ENCODE assay signal across 30 mouse cellular contexts in genomic region chr14:46536002-46536762, GRCm38 (mm10).
DNase-seq lines count a peak whose midpoint lies in the region; ATAC-seq lines count a peak whose summit lies in the region.
"Had no signal": no experiment of that assay in that cellular context is flagged by ENCODE, and none has a peak within 500 bp of the region (broad histone marks: within the 10 kb centered on the region; RNA-seq: fewer than 3 reads in every experiment).

No protein-coding gene starts in this region.

- no peak overlapping the region for H3K9ac ChIP-seq in heart, embryonic 11.5 days (ENCODE audit: low read depth, low read length)
- H3K9ac ChIP-seq in liver, embryonic 13.5 days, result peak overlapping the region; percentile 56
- H3K9ac ChIP-seq: hindbrain, embryonic 15.5 days; kidney, embryonic 15.5 days; limb, embryonic 13.5 days; midbrain, embryonic 12.5 days; neural tube, embryonic 12.5 days had no signal

- no peaks in the 10 kb centered on the region for H3K4me1 ChIP-seq in heart, embryonic 11.5 days (ENCODE audit: control insufficient read depth, insufficient read depth, low read length)
- peaks cover 68% of the 10 kb centered on the region for H3K4me1 ChIP-seq in liver, embryonic 13.5 days (replicated peaks)
- H3K4me1 ChIP-seq: hindbrain, embryonic 10.5 days; hindbrain, embryonic 15.5 days; kidney, embryonic 15.5 days; limb, embryonic 13.5 days; midbrain, embryonic 12.5 days; neural tube, embryonic 12.5 days had no signal

- ATAC-seq in heart, embryonic 11.5 days (replicated peaks; ENCODE audit: insufficient number of reproducible peaks, low FRiP score, low TSS enrichment), result 0 out of 2 replicates have a peak, but pooled peaks have one; percentile 40
- peak; percentile 51; the same call in 1 of the 2 replicates for ATAC-seq in erythroblast, adult 5-6 weeks (replicated peaks; ENCODE audit: low FRiP score, poor library complexity, severe bottlenecking)
- ATAC-seq in liver, embryonic 13.5 days (ENCODE audit: low read depth), result peak; percentile 77
- ATAC-seq in megakaryocyte progenitor cell, adult 5-6 weeks (replicated peaks; ENCODE audit: poor library complexity), result peak; percentile 52
- ATAC-seq: forebrain, embryonic 14.5 days; inflammation-experienced regulatory T-cells, adult 6 months had no signal

- H3K27me3 ChIP-seq in heart, embryonic 11.5 days (ENCODE audit: control insufficient read depth, insufficient read depth, low read length), result no peaks in the 10 kb centered on the region
- no peaks in the 10 kb centered on the region for H3K27me3 ChIP-seq in liver, embryonic 13.5 days
- H3K27me3 ChIP-seq: hindbrain, embryonic 15.5 days; kidney, embryonic 15.5 days; limb, embryonic 13.5 days; midbrain, embryonic 12.5 days; neural tube, embryonic 12.5 days had no signal

- H3K4me2 ChIP-seq in heart, embryonic 11.5 days, result no peak overlapping the region
- H3K4me2 ChIP-seq in liver, embryonic 13.5 days, result peak overlapping the region; percentile 58
- H3K4me2 ChIP-seq: hindbrain, embryonic 15.5 days; kidney, embryonic 15.5 days; limb, embryonic 13.5 days; midbrain, embryonic 12.5 days; neural tube, embryonic 12.5 days had no signal

- no peak overlapping the region for H3K4me3 ChIP-seq in heart, embryonic 11.5 days (ENCODE audit: low read depth, low read length)
- H3K4me3 ChIP-seq in liver, embryonic 13.5 days (replicated peaks), result peak overlapping the region; percentile 21
- H3K4me3 ChIP-seq: heart, adult 2 months; hindbrain, embryonic 10.5 days; hindbrain, embryonic 15.5 days; kidney, embryonic 15.5 days; left cerebral cortex, adult 2 months; limb, embryonic 13.5 days; midbrain, embryonic 12.5 days; myocyte; neural tube, embryonic 12.5 days had no signal

- peaks cover 4% of the 10 kb centered on the region for H3K9me3 ChIP-seq in heart, embryonic 11.5 days (replicated peaks; ENCODE audit: control insufficient read depth, low read length)
- H3K9me3 ChIP-seq in liver, embryonic 13.5 days (replicated peaks), result peaks cover 8% of the 10 kb centered on the region; the same call in 1 of the 2 replicates
- H3K9me3 ChIP-seq: hindbrain, embryonic 10.5 days; hindbrain, embryonic 15.5 days; kidney, embryonic 15.5 days; midbrain, embryonic 12.5 days; neural tube, embryonic 12.5 days had no signal

- H3K36me3 ChIP-seq in heart, embryonic 11.5 days (ENCODE audit: control insufficient read depth, insufficient read depth, low read length), result no peaks in the 10 kb centered on the region
- H3K36me3 ChIP-seq in liver, embryonic 13.5 days, result peaks cover 6% of the 10 kb centered on the region; the same call in 1 of the 2 replicates
- H3K36me3 ChIP-seq: hindbrain, embryonic 10.5 days; hindbrain, embryonic 15.5 days; kidney, embryonic 15.5 days; limb, embryonic 13.5 days; midbrain, embryonic 12.5 days; neural tube, embryonic 12.5 days had no signal

- DNase-seq in heart, adult 8-10 months (ENCODE audit: low spot score), result no peak
- no peak for DNase-seq in liver, embryonic 13.5 days
- no peak for DNase-seq in urinary bladder, postnatal 36 days (ENCODE audit: low spot score in 2 of 2)
- DNase-seq in adrenal gland, postnatal 4 days (ENCODE audit: low spot score in 2 of 2), result no peak
- DNase-seq in urinary bladder, adult 2 months (ENCODE audit: low spot score), result no peak
- DNase-seq: adrenal gland, postnatal 25 days; cerebellum, adult 2 months; cerebellum, postnatal 14 days; gastrocnemius, postnatal 25 days; heart, adult 2 months; heart, postnatal 14 days; kidney, adult 11 months; kidney, postnatal 36 days; lung, adult 2 months; lung, postnatal 10 days; right cerebral cortex, postnatal 4 days had no signal

- 55% methylated on average over 10 of the region's 10 CpGs for WGBS in heart, embryonic 11.5 days (ENCODE audit: insufficient replicate concordance)
- WGBS in liver, embryonic 13.5 days (ENCODE audit: insufficient replicate concordance), result 17% methylated on average over 10 of the region's 10 CpGs

- H3K27ac ChIP-seq in heart, embryonic 11.5 days (ENCODE audit: low read depth, low read length), result peak overlapping the region; percentile 16; the same call in 1 of the 2 replicates
- H3K27ac ChIP-seq in liver, embryonic 13.5 days, result peak overlapping the region; percentile 96
- H3K27ac ChIP-seq: heart, adult 2 months; hindbrain, embryonic 10.5 days; hindbrain, embryonic 15.5 days; kidney, embryonic 15.5 days; left cerebral cortex, adult 2 months; limb, embryonic 13.5 days; macrophage; midbrain, embryonic 12.5 days; neural tube, embryonic 12.5 days had no signal
